Mouse (Mus musculus): ENCODE results near the gene Ccdc82. TPM values are rescaled to one million over a fixed set of nuclear protein-coding genes. Genes with fewer than 3 reads are reported as not detected.

Gene Ccdc82
- total RNA-seq, 2 experiments from 2014 or later = 13.2 to 13.3 TPM

DNA sequence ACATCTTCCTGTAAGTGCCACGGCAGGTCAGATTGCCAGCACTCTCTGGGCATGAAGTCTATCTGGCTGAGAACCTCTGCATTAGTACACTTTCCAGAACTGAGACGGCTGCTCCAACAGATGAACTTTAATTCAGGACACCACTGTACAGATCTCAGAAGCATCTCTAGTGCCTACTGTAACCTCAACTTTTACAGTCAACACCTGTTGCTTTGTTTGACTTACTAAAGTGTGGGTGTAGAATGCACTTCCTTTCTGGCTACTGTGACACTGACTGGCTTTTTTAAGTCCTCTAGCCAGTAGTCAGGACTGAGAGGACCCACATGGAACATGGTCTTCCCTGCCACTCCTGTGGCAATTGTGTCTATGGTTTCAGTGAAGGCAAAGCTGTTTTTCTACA is 76.3 kb downstream of the Ccdc82 start:
- DNase-seq (ENCODE audit: low spot score in 2 of 2) = no peak
- intact Hi-C loops (cut with DNase I) = no loop called here

DNA sequence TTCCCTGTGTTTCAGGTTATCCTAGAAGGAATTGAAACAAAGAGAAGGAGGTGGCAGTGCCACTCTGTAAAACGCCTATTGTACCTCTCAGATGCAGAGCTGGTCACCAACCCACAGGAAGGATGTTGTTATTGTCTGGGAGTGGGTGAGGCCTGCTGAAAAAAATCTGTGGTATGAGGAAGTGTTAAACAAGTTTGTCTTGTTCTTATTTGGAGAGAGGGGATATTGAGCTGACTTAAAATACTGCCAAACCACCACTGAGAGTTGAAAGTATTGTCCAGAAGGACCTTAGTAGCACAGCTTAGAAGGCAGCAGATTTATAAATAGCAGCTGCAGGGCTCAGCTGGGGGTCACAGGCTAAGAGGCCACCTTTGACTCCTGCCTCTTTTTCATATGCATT is 76.9 kb downstream of the Ccdc82 start:
- intact Hi-C loops (cut with DNase I) = no loop called here

More for the DNA sequence above, 76.9 kb downstream of the Ccdc82 start:
- no peak for DNase-seq (ENCODE audit: low spot score in 2 of 2)

Other genes with a start within 250 kb of the Ccdc82 start
- 1 to 10 TPM; 9.3 to 9.6 TPM for gene Jrkl, start 1.1 kb upstream of the Ccdc82 start, total RNA-seq (2021)
- gene Maml2, start 51.0 kb downstream of the Ccdc82 start, total RNA-seq (2021) = 1 to 10 TPM; 5.5 to 6.2 TPM
- gene Gm17571, start 199.8 kb downstream of the Ccdc82 start, total RNA-seq (2021) = not detected

All from left cerebral cortex, postnatal 25 days (tissue).